9 mouse cellular contexts compared by ENCODE assay signal in genomic region chr10:128889846-128890245, GRCm38 (mm10). TPM values are rescaled to one million over a fixed set of nuclear protein-coding genes. Genes with fewer than 3 reads are reported as not detected.
A peak's percentile ranks its signal among the peaks of the same experiment; 100 is the strongest.
DNase-seq lines count a peak whose midpoint lies in the region; ATAC-seq and TF ChIP-seq lines count a peak whose summit lies in the region.
"Had no signal": no experiment of that assay in that cellular context is flagged by ENCODE, and none has a peak within 500 bp of the region (broad histone marks: within the 10 kb centered on the region; RNA-seq: fewer than 3 reads in every experiment).

No protein-coding gene starts in this region.

- 34% methylated on average over 2 of the region's 2 CpGs for WGBS in liver, embryonic 15.5 days (ENCODE audit: insufficient replicate concordance)

- TF ChIP-seq CTCF in gastrocnemius, adult 2 months (IDR thresholded peaks at IDR 0.05), result no peak

- H3K27me3 ChIP-seq in liver, embryonic 15.5 days, result peaks cover 76% of the 10 kb centered on the region

- H3K9me3 ChIP-seq in liver, embryonic 15.5 days (replicated peaks), result no peaks in the 10 kb centered on the region

- ATAC-seq in liver, embryonic 15.5 days (ENCODE audit: insufficient read depth), result no peak

- peak overlapping the region; percentile 74; the same call in 1 of the 2 replicates for H3K4me2 ChIP-seq in liver, embryonic 15.5 days

- no peak overlapping the region for H3K27ac ChIP-seq in gastrocnemius, adult 2 months
- no peak overlapping the region for H3K27ac ChIP-seq in liver, embryonic 15.5 days (replicated peaks)

- peaks cover 33% of the 10 kb centered on the region for H3K4me1 ChIP-seq in liver, embryonic 15.5 days (replicated peaks)

- DNase-seq in gastrocnemius, adult 2 months, result no peak
- no peak for DNase-seq in gastrocnemius, postnatal 36 days
- peak; percentile 8 for DNase-seq in thymus, postnatal 14 days
- no peak for DNase-seq in thymus, postnatal 36 days
- no peak for DNase-seq in layer of hippocampus, adult 8-10 months (ENCODE audit: low spot score in 2 of 2)
- no peak for DNase-seq in B cell, adult 2 months
- DNase-seq in kidney, postnatal 4 days, result no peak
- DNase-seq: lung, postnatal 4 days had no signal

- intact Hi-C loops in gastrocnemius, adult 2 months (cut with DNase I), result no loop called here
- intact Hi-C loops in gastrocnemius, postnatal 36 days (cut with DNase I), result no loop called here

- no peak overlapping the region for H3K9ac ChIP-seq in liver, embryonic 15.5 days

- peak overlapping the region; percentile 71; the same call in 1 of the 2 replicates for H3K4me3 ChIP-seq in gastrocnemius, adult 2 months
- no peak overlapping the region for H3K4me3 ChIP-seq in liver, embryonic 15.5 days (replicated peaks)

- H3K36me3 ChIP-seq in liver, embryonic 15.5 days (replicated peaks), result no peaks in the 10 kb centered on the region

RNA-seq across cellular contexts. Expression of gene Gdf11, which starts 1.7 kb away (rescaled TPM):
- 1 to 10 TPM; 4.8 to 5.2 TPM for total RNA-seq in gastrocnemius, adult 2 months (2021)
- 1 to 10 TPM; 2.8 to 5.8 TPM for total RNA-seq in gastrocnemius, postnatal 36 days (2021)
- polyA plus RNA-seq in liver, embryonic 15.5 days (2015; fragmentation: Nextera tagmentation; extraction: Ambion mirVana), result 0.26 and 0.31 TPM in 2 replicates
- 10 to 100 TPM; 19.9 to 22.7 (median 22.3) TPM for total RNA-seq in layer of hippocampus, adult 8-10 months (2022)

RNA-seq across cellular contexts. Expression of gene Cd63, which starts 10.9 kb away (rescaled TPM):
- total RNA-seq in gastrocnemius, adult 2 months (2021), result 100 to 1,000 TPM; 124 to 132 TPM
- 100 to 1,000 TPM in 1 of 2 experiments, 10 to 100 TPM in 1; 94.8 to 103 TPM for total RNA-seq in gastrocnemius, postnatal 36 days (2021)
- 102 and 113 TPM in 2 replicates for polyA plus RNA-seq in liver, embryonic 15.5 days (2015; fragmentation: Nextera tagmentation; extraction: Ambion mirVana)
- 100 to 1,000 TPM in 2 of 4 experiments, 10 to 100 TPM in 2; 76.9 to 199 (median 126) TPM for total RNA-seq in layer of hippocampus, adult 8-10 months (2022)

RNA-seq across cellular contexts. Expression of gene Rdh5, which starts 32.8 kb away (rescaled TPM):
- total RNA-seq in gastrocnemius, adult 2 months (2021), result 1 to 10 TPM; 5.1 to 5.2 TPM
- 1 to 10 TPM; 3.5 to 4.1 TPM for total RNA-seq in gastrocnemius, postnatal 36 days (2021)
- 18.4 and 24.3 TPM in 2 replicates for polyA plus RNA-seq in liver, embryonic 15.5 days (2015; fragmentation: Nextera tagmentation; extraction: Ambion mirVana)
- 1 to 10 TPM; 4.5 to 7.8 (median 7.2) TPM for total RNA-seq in layer of hippocampus, adult 8-10 months (2022)

RNA-seq across cellular contexts. Expression of gene Bloc1s1, which starts 34.0 kb away (rescaled TPM):
- total RNA-seq in gastrocnemius, adult 2 months (2021), result 100 to 1,000 TPM; 137 to 169 TPM
- total RNA-seq in gastrocnemius, postnatal 36 days (2021), result 100 to 1,000 TPM; 146 to 165 TPM
- 93.9 and 96.1 TPM in 2 replicates for polyA plus RNA-seq in liver, embryonic 15.5 days (2015; fragmentation: Nextera tagmentation; extraction: Ambion mirVana)
- 100 to 1,000 TPM in 2 of 4 experiments, 10 to 100 TPM in 2; 69.0 to 104 (median 90.6) TPM for total RNA-seq in layer of hippocampus, adult 8-10 months (2022)

RNA-seq across cellular contexts. Expression of gene Itga7, which starts 43.8 kb away (rescaled TPM):
- total RNA-seq in gastrocnemius, adult 2 months (2021), result 10 to 100 TPM; 58.4 to 72.9 TPM
- 10 to 100 TPM; 47.9 to 60.1 TPM for total RNA-seq in gastrocnemius, postnatal 36 days (2021)
- polyA plus RNA-seq in liver, embryonic 15.5 days (2015; fragmentation: Nextera tagmentation; extraction: Ambion mirVana), result 0.81 and 1.1 TPM in 2 replicates
- total RNA-seq in layer of hippocampus, adult 8-10 months (2022), result 10 to 100 TPM; 29.5 to 35.4 (median 31.6) TPM
